Mouse (Mus musculus): Measurements from ENCODE around the gene Vmn2r22. TPM values are rescaled to one million over a fixed set of nuclear protein-coding genes. Genes with fewer than 3 reads are reported as not detected.

The Vmn2r22 gene
- polyA plus RNA-seq, 1 experiment from 2014 or later, result not detected

Other genes starting within 250 kb of the Vmn2r22 start
- not detected in 2 replicates for gene Vmn2r20, start 232.6 kb downstream of the Vmn2r22 start, polyA plus RNA-seq (2015; fragmentation: Nextera tagmentation; extraction: Ambion mirVana)
- gene Vmn2r21, start 117.3 kb downstream of the Vmn2r22 start, polyA plus RNA-seq (2015; fragmentation: Nextera tagmentation; extraction: Ambion mirVana), result not detected in 2 replicates
- not detected in 2 replicates for gene Vmn2r23, start 51.9 kb upstream of the Vmn2r22 start, polyA plus RNA-seq (2015; fragmentation: Nextera tagmentation; extraction: Ambion mirVana)
- gene Vmn2r24, start 128.2 kb upstream of the Vmn2r22 start, polyA plus RNA-seq (2015; fragmentation: Nextera tagmentation; extraction: Ambion mirVana), result not detected in 2 replicates
- not detected in 2 replicates for gene Vmn2r25, start 202.7 kb upstream of the Vmn2r22 start, polyA plus RNA-seq (2015; fragmentation: Nextera tagmentation; extraction: Ambion mirVana)

Data from liver, postnatal 0 days (tissue).